Mouse (Mus musculus) frontal cortex, adult (tissue): ENCODE measurements at regions not wholly inside any gene's neighbourhood (a gene's known extent, or its start where the extent isn't known, plus 50 kb on each side); places are given as distances from the start of the nearest gene placed in this dataset.

Source experiments
- ATAC-seq: cut with Nextera tagmentation; 2 replicates; pipeline ENCODE4 v1.9.2; 2017; ENCODE audit warnings: mild to moderate bottlenecking, moderate library complexity, mixed read lengths; ENCODE audit not compliant: low TSS enrichment

DNA sequence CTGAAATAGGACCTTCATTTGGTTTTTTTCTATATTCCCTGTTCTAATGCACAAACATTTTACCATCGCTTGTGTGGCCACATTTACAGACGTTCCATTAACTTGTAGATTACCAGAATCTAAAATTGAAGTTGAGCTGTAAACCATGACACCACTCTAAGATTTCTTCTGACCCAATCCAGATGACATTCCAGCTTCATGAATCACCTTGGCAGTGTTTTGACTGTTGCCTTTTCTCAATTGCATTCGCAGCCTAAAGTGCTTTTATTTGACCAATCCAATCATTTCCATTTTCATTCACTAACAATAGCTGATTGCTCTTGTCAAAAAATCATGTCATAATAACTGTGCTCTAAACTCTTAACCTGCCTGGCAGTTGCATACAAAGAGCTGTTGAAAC is 144.8 kb downstream of the Mdfic start:
- no peak for ATAC-seq

DNA sequence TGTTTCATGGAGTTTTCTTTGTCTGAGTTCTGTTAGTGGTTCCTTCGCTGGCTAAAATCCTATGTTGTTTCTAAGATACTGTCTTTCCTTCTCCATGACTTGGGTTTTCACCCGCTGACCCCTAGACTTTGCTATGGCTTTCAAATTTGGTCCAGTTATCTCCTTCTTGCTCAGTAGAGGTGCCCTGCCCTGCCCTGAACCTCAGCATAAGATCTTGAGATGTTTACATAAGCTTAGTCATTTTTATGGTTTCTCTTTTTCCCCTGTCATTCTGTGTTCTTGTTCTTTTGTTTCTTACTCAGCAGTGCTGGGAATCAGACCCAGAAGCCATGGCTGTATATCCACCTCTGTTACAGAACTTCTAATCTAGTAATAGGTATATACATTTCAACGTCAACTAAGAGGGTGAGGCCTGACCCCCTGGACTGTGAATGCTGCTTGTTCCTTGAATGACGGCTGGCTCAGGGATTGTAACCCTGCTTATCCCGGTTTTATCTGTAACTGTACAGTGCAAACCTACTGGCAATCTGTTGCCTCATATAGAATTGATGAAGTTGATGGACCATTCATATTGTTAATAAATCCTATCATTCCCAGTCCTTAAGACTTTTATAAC is 161.9 kb downstream of the Mdfic start:
- ATAC-seq = no peak

DNA sequence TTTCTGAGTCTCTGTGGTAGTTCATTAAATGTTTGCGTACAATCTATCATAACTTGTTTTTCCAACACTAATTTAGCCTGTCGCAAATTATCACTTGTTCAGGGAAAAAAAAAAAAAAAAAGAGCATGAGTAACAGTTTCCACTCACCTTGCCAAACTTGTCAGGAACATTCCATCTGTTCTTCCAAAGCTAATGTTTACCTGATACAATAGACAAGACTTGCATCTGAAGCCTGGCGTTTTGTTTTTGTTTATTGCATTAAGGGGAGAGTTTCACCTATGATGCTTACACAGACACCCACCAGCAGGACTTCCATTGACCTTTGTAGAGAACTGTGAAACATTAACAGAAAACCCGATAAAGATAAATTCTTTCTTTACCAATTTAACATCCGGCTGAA is 172.6 kb downstream of the Mdfic start:
- ATAC-seq = no peak

DNA sequence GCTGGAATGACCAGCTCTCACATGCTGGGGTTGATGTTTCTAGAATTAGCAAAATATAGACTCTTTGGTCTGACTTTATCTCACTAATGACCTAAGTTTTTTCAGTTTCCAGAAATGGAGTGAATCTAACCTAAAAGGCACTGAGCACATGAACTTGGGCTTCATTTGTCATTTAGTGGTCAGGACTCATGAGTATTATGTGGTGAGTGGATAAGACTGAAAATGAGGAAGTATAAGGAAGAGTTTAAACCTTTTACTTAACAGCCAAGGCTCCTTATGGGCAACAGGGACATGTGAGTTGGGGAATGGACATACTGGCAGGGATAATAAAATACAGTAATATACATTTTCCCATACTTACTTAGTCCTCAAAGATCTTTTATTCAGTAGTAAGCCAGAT is 180.0 kb downstream of the Mdfic start:
- no peak for ATAC-seq

DNA sequence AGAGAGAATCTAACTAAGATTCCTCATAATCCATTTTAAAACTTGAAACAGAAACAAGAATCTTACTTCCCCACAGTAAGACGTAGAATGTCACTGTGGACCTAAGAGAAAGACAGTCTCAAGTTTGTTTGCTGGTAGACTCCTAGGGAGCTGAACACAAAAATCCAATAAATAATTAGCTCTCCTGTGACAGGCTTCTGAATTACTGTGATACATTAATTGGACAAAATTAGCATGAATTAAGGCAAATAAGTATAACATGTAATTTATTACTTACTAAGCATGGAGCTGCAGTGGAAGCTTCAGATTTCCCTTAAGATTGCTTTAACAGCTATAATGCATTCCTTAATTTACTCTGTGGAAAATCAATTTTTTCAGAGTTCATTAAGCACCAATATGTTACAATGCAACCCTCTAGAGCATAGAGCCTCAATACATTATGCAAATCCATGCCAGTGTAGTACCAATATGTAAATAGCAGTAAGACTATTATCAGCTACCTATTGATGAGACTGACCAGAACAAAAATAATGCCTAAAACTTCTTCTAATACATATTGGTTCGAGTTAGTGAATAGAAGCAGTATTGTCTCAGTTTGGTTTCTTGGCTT is 182.3 kb downstream of the Mdfic start:
- ATAC-seq = no peak

DNA sequence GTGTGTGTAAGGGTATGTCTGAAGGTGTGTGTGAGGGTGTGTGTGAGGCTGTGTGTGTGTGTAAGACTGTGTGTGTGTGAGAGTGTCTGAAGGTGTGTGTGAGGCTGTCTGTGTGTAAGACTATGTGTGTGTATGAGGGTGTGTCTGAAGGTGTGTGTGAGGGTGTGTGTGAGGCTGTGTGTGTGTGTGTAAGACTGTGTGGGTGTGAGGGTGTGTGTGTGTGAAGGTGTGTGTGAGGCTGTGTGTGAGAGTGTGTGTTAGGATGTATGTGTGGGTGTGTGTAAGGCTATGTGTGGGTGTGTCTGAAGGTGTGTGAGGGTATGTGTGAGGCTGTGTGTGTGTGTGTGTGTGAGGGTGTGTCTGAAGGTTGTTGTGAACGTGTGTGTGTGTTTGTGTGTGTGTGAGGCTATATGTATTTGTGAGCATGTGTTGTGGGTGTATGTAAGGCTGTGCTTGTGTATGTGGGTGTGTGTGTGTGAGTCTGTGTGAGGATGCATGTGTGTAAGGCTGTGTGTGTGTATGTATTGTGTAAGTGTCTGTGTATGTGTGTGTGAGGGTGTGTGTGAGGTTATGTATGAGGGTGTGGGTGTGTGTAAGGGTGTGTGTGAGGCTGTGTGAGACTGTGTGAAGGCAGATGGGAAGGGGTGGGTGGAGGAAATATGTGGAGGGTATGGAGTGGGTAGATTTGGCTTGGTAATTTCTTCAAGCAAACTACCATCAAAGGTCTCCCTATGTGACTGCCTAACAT is 190.1 kb downstream of the Mdfic start:
- no peak for ATAC-seq

DNA sequence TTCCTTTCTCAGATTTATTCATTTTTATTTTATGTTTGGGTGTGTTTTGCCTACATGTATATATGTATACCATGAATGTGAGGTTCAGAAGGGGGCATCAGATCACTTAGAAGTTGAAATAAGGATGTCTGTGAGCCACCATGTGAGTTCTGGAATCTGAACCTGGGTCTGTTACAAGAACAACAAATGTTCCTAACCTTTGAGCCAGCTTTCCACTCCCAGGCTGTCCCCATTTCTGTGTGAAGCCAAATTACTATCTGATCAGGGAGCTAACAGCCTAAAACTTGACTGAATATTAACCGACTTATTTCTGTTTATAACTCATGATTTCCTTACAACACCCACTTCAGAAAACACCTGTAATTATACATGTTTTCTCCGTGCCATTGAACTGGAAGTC is 209.2 kb downstream of the Mdfic start:
- ATAC-seq = no peak

DNA sequence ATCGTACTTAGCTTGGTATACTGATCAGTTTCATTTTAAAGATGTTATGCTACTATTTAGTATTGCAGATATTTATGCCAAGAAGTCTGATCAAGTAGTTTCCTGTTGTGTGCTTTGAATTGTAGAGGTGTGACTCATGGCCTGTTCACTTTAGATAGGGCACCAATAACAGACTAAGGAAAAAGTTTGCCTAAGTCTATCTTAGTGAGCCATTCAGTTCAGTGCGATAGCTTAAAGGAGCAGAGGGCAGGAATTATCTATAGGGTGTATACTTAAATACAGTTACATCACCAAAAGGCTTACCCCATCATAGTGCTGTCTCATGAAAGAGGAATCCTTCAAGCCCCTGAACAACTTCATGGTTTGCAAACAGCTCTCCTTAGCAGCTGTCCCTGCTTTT is 229.8 kb downstream of the Mdfic start:
- ATAC-seq = no peak

DNA sequence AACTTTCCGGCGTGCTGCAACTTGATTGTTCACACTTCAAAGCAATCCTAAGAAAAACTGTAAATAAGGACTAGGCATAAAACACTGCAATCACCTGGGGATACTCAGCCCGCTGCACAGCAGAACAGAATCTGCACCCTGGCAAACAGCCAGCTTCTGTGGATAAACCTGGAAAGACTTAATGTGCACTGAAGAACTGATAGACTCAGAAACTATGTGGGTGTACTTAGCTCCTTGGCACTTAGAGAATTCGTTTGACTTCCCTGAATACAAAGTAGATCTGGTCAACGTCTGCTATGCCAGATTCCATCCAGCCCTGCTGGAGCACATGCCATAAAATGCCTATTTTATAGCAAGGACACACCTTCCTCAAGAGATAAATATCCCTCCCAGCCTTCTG is 266.9 kb downstream of the Mdfic start:
- peak; percentile 47 for ATAC-seq
